Mouse (Mus musculus) MEL (cell line): ENCODE measurements around the gene Rbm15. TPM values are rescaled to one million over a fixed set of nuclear protein-coding genes. Genes with fewer than 3 reads are reported as not detected.

ENCODE experiments used
- DNase-seq: peaks from one replicate; pipeline ENCODE4 v3.0.0; 2011; ENCODE audit warnings: low read depth, low spot score
- H3K27ac ChIP-seq: 2 replicates; pipeline ENCODE4 v1.5.1; 2012; ENCODE audit warnings: low read depth, mild to moderate bottlenecking, control low read depth, low read length, moderate library complexity; ENCODE audit not compliant: control insufficient read depth
- H3K27me3 ChIP-seq, 2 experiments: fragments of 150-350 bp in 1 of 2; sonication (generic) in 1 of 2; 2 replicates each; pipeline ENCODE4 v1.6.1; 2012; ENCODE audit warnings: low read length in 2 of 2, mild to moderate bottlenecking in 2 of 2, improper control_type of control experiment in 1 of 2, moderate library complexity in 1 of 2; ENCODE audit not compliant: insufficient read depth in 2 of 2, control insufficient read depth in 1 of 2
- H3K36me3 ChIP-seq, 2 experiments: 2 replicates each; pipeline ENCODE4 v1.6.1; 2012 to 2014; ENCODE audit warnings: low read length in 2 of 2, improper control_type of control experiment in 1 of 2, inconsistent platforms in 1 of 2, mild to moderate bottlenecking in 1 of 2; ENCODE audit not compliant: insufficient read depth in 2 of 2, control insufficient read depth in 1 of 2
- H3K4me1 ChIP-seq, 2 experiments: fragments of 150-350 bp in 1 of 2; sonication (generic) in 1 of 2; 2 replicates each; pipeline ENCODE4 v1.6.1; 2012; ENCODE audit warnings: low read length in 2 of 2, improper control_type of control experiment in 1 of 2, mild to moderate bottlenecking in 1 of 2; ENCODE audit not compliant: insufficient read depth in 2 of 2, control insufficient read depth in 1 of 2
- H3K4me3 ChIP-seq, 2 experiments: fragments of 150-350 bp in 1 of 2; sonication (generic) in 1 of 2; 2 replicates each; pipeline ENCODE4 v1.5.1; 2012; ENCODE audit warnings: low read depth in 2 of 2, low read length in 2 of 2, mild to moderate bottlenecking in 2 of 2, moderate library complexity in 2 of 2, control low read depth in 1 of 2, improper control_type of control experiment in 1 of 2; ENCODE audit not compliant: control insufficient read depth in 1 of 2, insufficient read depth in 1 of 2
- H3K79me2 ChIP-seq: 2 replicates; pipeline ENCODE4 v1.6.1; 2012; ENCODE audit warnings: mild to moderate bottlenecking, low read length, moderate library complexity; ENCODE audit not compliant: control insufficient read depth, poor library complexity, insufficient read depth
- H3K9ac ChIP-seq: 2 replicates; pipeline ENCODE4 v1.6.1; 2012; ENCODE audit warnings: low read depth, mild to moderate bottlenecking, control low read depth, low read length, moderate library complexity; ENCODE audit not compliant: control insufficient read depth, poor library complexity, severe bottlenecking
- H3K9me3 ChIP-seq: fragments of 150-350 bp; sonication (generic); replicated peaks from 2 replicates; pipeline ENCODE4 v1.6.1; 2012; ENCODE audit warnings: mild to moderate bottlenecking, low read length, improper control_type of control experiment, moderate library complexity; ENCODE audit not compliant: insufficient read depth
- CHD1 ChIP-seq: IDR thresholded peaks from 2 replicates; pipeline ENCODE4 v1.6.1; 2012; ENCODE audit warnings: low read depth, mild to moderate bottlenecking, inconsistent platforms, low read length, improper control_type of control experiment
- CTCF ChIP-seq, 3 experiments: IDR thresholded peaks in 2 of 3; conservative IDR thresholded peaks in 1 of 3; 2 replicates each; pipeline ENCODE4 v1.5.1; 2011 to 2012; ENCODE audit warnings: low read length in 3 of 3, low read depth in 2 of 3, mild to moderate bottlenecking in 2 of 3, improper control_type of control experiment in 1 of 3, inconsistent platforms in 1 of 3, mixed read lengths in 1 of 3, moderate library complexity in 1 of 3; ENCODE audit not compliant: control insufficient read depth in 1 of 3, insufficient read depth in 1 of 3, poor library complexity in 1 of 3, severe bottlenecking in 1 of 3
- EP300 ChIP-seq, 2 experiments: IDR thresholded peaks; 2 replicates each; pipeline ENCODE4 v1.6.1; 2011; ENCODE audit warnings: improper control_type of control experiment in 2 of 2, low read length in 2 of 2, low read depth in 1 of 2, mild to moderate bottlenecking in 1 of 2
- GABPA ChIP-seq: IDR thresholded peaks from 2 replicates; pipeline ENCODE4 v1.6.1; 2012; ENCODE audit warnings: low read depth, mild to moderate bottlenecking, inconsistent platforms, low read length, improper control_type of control experiment, moderate library complexity
- HCFC1 ChIP-seq: IDR thresholded peaks from 2 replicates; pipeline ENCODE4 v1.6.1; 2012; ENCODE audit warnings: low read depth, mild to moderate bottlenecking, inconsistent platforms, low read length, improper control_type of control experiment, moderate library complexity
- JUND ChIP-seq: IDR thresholded peaks from 2 replicates; pipeline ENCODE4 v1.6.1; 2011; ENCODE audit warnings: low read depth, mild to moderate bottlenecking, improper control_type of control experiment, low read length
- KAT2A ChIP-seq: conservative IDR thresholded peaks from 2 replicates; pipeline ENCODE4 v1.6.1; 2012; ENCODE audit warnings: low read depth, low read length, improper control_type of control experiment, inconsistent platforms
- MAX ChIP-seq: IDR thresholded peaks from 2 replicates; pipeline ENCODE4 v1.6.1; 2011; ENCODE audit warnings: low read length, improper control_type of control experiment
- MAZ ChIP-seq: IDR thresholded peaks from 2 replicates; pipeline ENCODE4 v1.6.1; 2012; ENCODE audit warnings: low read depth, mild to moderate bottlenecking, inconsistent platforms, low read length, improper control_type of control experiment
- MXI1 ChIP-seq: IDR thresholded peaks from 2 replicates; pipeline ENCODE4 v1.6.1; 2011; ENCODE audit warnings: mild to moderate bottlenecking, low read depth, low read length, improper control_type of control experiment
- RCOR1 ChIP-seq: IDR thresholded peaks from 2 replicates; pipeline ENCODE4 v1.6.1; 2012; ENCODE audit warnings: low read depth, mild to moderate bottlenecking, inconsistent platforms, low read length, improper control_type of control experiment
- SIN3A ChIP-seq: IDR thresholded peaks from 2 replicates; pipeline ENCODE4 v1.6.1; 2012; ENCODE audit warnings: low read length, improper control_type of control experiment, inconsistent platforms
- TCF12 ChIP-seq: IDR thresholded peaks from 2 replicates; pipeline ENCODE4 v1.6.1; 2014; ENCODE audit warnings: low read depth, mild to moderate bottlenecking, inconsistent platforms, low read length, improper control_type of control experiment, moderate library complexity
- ZMIZ1 ChIP-seq: IDR thresholded peaks from 2 replicates; pipeline ENCODE4 v1.6.1; 2012; ENCODE audit warnings: low read depth, mild to moderate bottlenecking, inconsistent platforms, low read length, improper control_type of control experiment, moderate library complexity
- ZNF384 ChIP-seq: IDR thresholded peaks from 2 replicates; pipeline ENCODE4 v1.6.1; 2012; ENCODE audit warnings: low read depth, mild to moderate bottlenecking, inconsistent platforms, low read length, improper control_type of control experiment
- polyA plus RNA-seq, 2 experiments: library from polyadenylated mRNA; stranded (reverse) in 1 of 2; unstranded in 1 of 2; fragments of >175 nt in 1 of 2; fragments of >200 nt in 1 of 2; gene quantifications; 2 replicates each; pipeline versions ENCODE4 v1.2.1 to v1.2.4; 2012; ENCODE audit warnings: low replicate concordance in 2 of 2, low read depth in 1 of 2; ENCODE audit not compliant: insufficient read length in 2 of 2, insufficient read depth in 1 of 2, missing spikeins in 1 of 2
- total RNA-seq: library from RNA; depleted of rRNA; stranded (reverse); fragments of 300-350 nt; gene quantifications from 2 replicates; pipeline ENCODE4 v1.2.3, GENCODE M21; 2012

Gene Rbm15
- total and polyA plus RNA-seq, 3 experiments, result 18.1 to 29.4 TPM; not detected in 1

DNA sequence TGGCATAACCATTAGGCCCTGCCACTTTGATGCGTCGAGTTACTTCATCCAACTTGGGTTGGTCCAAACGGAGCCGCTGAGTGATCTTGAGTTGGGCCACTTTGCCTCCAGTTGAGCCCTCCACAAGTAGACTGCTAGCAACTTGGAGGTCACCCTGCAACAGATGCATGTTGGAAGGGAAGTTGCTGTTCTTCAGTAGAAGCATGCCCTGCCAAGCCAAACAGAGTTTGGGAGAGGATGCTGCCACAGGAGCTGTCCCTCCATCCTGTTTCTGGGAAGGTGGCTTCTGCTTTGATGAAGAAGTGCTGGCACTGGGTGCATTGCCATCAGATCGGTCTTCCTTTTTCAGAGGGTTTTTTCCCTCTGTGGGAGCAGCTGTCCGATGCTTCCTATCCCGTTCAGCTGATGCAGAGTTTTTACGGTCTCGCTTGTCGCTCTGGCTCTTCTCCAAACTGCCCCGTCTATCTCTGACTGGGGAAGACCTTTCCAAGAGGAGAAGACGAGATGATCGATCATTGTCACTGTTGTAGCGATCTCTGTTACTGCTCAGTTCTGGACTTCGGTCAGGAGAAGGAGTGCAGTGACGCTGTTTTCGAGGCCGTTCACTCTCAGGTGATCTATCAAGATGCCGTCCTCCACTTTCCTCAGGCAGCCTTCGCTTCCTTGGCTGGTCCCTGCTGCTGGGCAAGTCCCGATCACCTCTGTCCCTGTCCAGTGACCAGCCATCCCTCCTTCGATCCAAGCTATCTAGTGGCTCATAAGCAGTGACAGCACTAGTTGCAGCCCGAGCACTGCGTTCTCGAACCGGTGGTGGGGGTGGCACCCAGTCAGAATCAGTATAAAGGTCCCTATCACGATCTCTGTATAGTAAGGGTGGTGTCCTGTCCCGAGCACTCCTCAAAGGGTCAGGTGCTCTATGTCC, 2.7 kb downstream of the Rbm15 start:
- Histone ChIP-seq H3K9me3 (no peaks in the 10 kb centered on the region), H3K36me3 (peaks cover 30 to 31% of the 10 kb centered on the region in 2 experiments), H3K4me3 (peak overlapping the region; percentile 62 to 95), H3K4me1 (peaks cover 3 to 10% of the 10 kb centered on the region in 2 experiments; a peak in 3 of 4 replicates), H3K79me2 (peaks cover 51% of the 10 kb centered on the region), H3K27me3 (no peaks in the 10 kb centered on the region), H3K9ac (peak overlapping the region; percentile 98), H3K27ac (no peak overlapping the region; the same call in 1 of the 2 replicates)
- peak; percentile 63 for DNase-seq
- no peak for TF ChIP-seq CHD1
- TF ChIP-seq JUND, result no peak
- 0 out of 2 replicates have a peak, but pooled peaks have one; percentile 13 for TF ChIP-seq RCOR1
- no peak for TF ChIP-seq MAZ
- TF ChIP-seq MXI1, result 0 out of 2 replicates have a peak, but pooled peaks have one; percentile 27
- TF ChIP-seq SIN3A, result peak; percentile 50; the same call in 1 of the 2 replicates
- TF ChIP-seq EP300 (IDR thresholded peaks at IDR 0.05; ENCODE audit: low read depth in 1 of 2, low read length in 2 of 2), result 0 out of 4 replicates have a peak, but pooled peaks of 1 of the 2 experiments have one; percentile 17
- no peak for TF ChIP-seq HCFC1
- no peak for TF ChIP-seq MAX
- no peak for TF ChIP-seq CTCF (IDR thresholded peaks at IDR 0.05 in 2 of 3, conservative IDR thresholded peaks at IDR 0.05 in 1 of 3; ENCODE audit: control insufficient read depth in 1 of 3, insufficient read depth in 1 of 3, low read depth in 2 of 3, low read length in 3 of 3, poor library complexity in 1 of 3, severe bottlenecking in 1 of 3)
- no peak for TF ChIP-seq KAT2A
- TF ChIP-seq ZMIZ1, result no peak
- no peak for TF ChIP-seq ZNF384

- Histone ChIP-seq H3K4me3 (no peak overlapping the region; a peak in 1 of 4 replicates), H3K9ac (no peak overlapping the region), H3K36me3 (peaks cover 46 to 61% of the 10 kb centered on the region in 2 experiments), H3K27me3 (no peaks in the 10 kb centered on the region), H3K27ac (no peak overlapping the region), H3K79me2 (peaks cover 70% of the 10 kb centered on the region), H3K9me3 (no peaks in the 10 kb centered on the region), H3K4me1 (peaks cover 17 to 22% of the 10 kb centered on the region in 2 experiments)
- peak; percentile 58; the same call in 1 of the 2 replicates for TF ChIP-seq ZNF384
- TF ChIP-seq GABPA, result no peak
- no peak for TF ChIP-seq TCF12
- no peak for TF ChIP-seq RCOR1
- TF ChIP-seq ZMIZ1, result no peak
- no peak for DNase-seq
These were observed 7.0 kb downstream of the Rbm15 start for GRCm38 (mm10) chr3:107326442-107326841.
